Comparison of ENCODE assay signal across 17 mouse cellular contexts in genomic region chr5:142696865-142697264, GRCm38 (mm10). TPM values are rescaled to one million over a fixed set of nuclear protein-coding genes. Genes with fewer than 3 reads are reported as not detected.
DNase-seq lines count a peak whose midpoint lies in the region; ATAC-seq and TF ChIP-seq lines count a peak whose summit lies in the region.
"Had no signal": no experiment of that assay in that cellular context is flagged by ENCODE, and none has a peak within 500 bp of the region (broad histone marks: within the 10 kb centered on the region; RNA-seq: fewer than 3 reads in every experiment).

No protein-coding gene starts in this region.

- intact Hi-C loops in left cerebral cortex, postnatal 14 days (cut with DNase I) = no loop called here
- intact Hi-C loops in heart, adult 2 months (cut with DNase I) = no loop called here

- TF ChIP-seq EP300 in heart, adult 2 months (IDR thresholded peaks at IDR 0.05; ENCODE audit: insufficient read depth, low read depth, low read length) = no peak

- no peaks in the 10 kb centered on the region for H3K4me1 ChIP-seq in heart, adult 2 months (ENCODE audit: control insufficient read depth, insufficient read depth, low read length)

- H3K9ac ChIP-seq in heart, adult 2 months (ENCODE audit: low read depth, low read length) = no peak overlapping the region
- H3K9ac ChIP-seq: hindbrain, embryonic 13.5 days; intestine, embryonic 15.5 days; liver, embryonic 13.5 days; neural tube, embryonic 13.5 days had no signal

- no peak overlapping the region for H3K4me3 ChIP-seq in heart, adult 2 months
- H3K4me3 ChIP-seq: hindbrain, embryonic 13.5 days; intestine, embryonic 15.5 days; liver, embryonic 13.5 days; megakaryocyte, embryonic 14.5 days; neural tube, embryonic 13.5 days had no signal

- no peak overlapping the region for H3K27ac ChIP-seq in heart, adult 2 months
- H3K27ac ChIP-seq: hindbrain, embryonic 13.5 days; intestine, embryonic 15.5 days; kidney, postnatal 0 days; liver, embryonic 13.5 days; neural tube, embryonic 13.5 days had no signal

- TF ChIP-seq CTCF in heart, adult 2 months (IDR thresholded peaks at IDR 0.05) = no peak

- H3K36me3 ChIP-seq in heart, adult 2 months (ENCODE audit: control insufficient read depth, insufficient read depth, low read length) = no peaks in the 10 kb centered on the region
- H3K36me3 ChIP-seq: hindbrain, embryonic 13.5 days; intestine, embryonic 15.5 days; liver, embryonic 13.5 days; neural tube, embryonic 13.5 days had no signal

- peak; percentile 53 for DNase-seq in cerebellum, adult 9-11 months
- DNase-seq in cerebellum, adult 8-10 months = no peak
- peak; percentile 86 for DNase-seq in right cerebral cortex, adult 18-20 months
- no peak for DNase-seq in right cerebral cortex, postnatal 4 days
- peak; percentile 82 to 94 for DNase-seq in left cerebral cortex, postnatal 14 days (ENCODE audit: low spot score in 2 of 2)
- no peak for DNase-seq in heart, adult 2 months
- no peak for DNase-seq in yolk sac, embryonic 10.5 days (ENCODE audit: low spot score)
- DNase-seq: adrenal gland, adult 8-10 months; heart, postnatal 10 days; liver, embryonic 13.5 days had no signal

- WGBS in heart, adult 2 months = 85% methylated on average over 6 of the region's 6 CpGs

- no peak for ATAC-seq in megakaryocyte-erythroid progenitor cell, adult 5-6 weeks (replicated peaks; ENCODE audit: low FRiP score, low TSS enrichment, poor library complexity, severe bottlenecking)
- ATAC-seq: intestine, embryonic 15.5 days; lung, postnatal 0 days had no signal

- H3K79me2 ChIP-seq in heart, adult 2 months (replicated peaks; ENCODE audit: control insufficient read depth, insufficient read depth, low read length) = no peaks in the 10 kb centered on the region

- TF ChIP-seq POLR2A in heart, adult 2 months (IDR thresholded peaks at IDR 0.05; ENCODE audit: insufficient read depth, low read depth, low read length) = no peak

- peaks cover 7% of the 10 kb centered on the region for H3K27me3 ChIP-seq in heart, adult 2 months (ENCODE audit: control insufficient read depth, insufficient read depth, low read length)

RNA-seq across cellular contexts. Expression of gene Slc29a4, which starts 4.6 kb away (rescaled TPM):
- 10 to 100 TPM; 36.9 to 46.7 TPM for total RNA-seq in left cerebral cortex, postnatal 14 days (2021)
- under 1 TPM; 0.27 to 0.31 TPM for total RNA-seq in heart, adult 2 months (2021)
- 0.70 and 0.73 TPM in 2 replicates for polyA plus RNA-seq in heart, adult 2 months (2012; rRNA removed)
- not detected in 2 replicates for total RNA-seq in megakaryocyte-erythroid progenitor cell, adult 5-6 weeks (2014; fragmentation: Nextera tagmentation)
- not detected in 2 replicates for total RNA-seq in megakaryocyte-erythroid progenitor cell, adult 5-6 weeks (2017)

Comparison
In these comparisons a context has a peak if more than half of its experiments do, and no peak if none do; other contexts are left out.
1. DNase-seq: peak in cerebellum, adult 9-11 months (single experiment), right cerebral cortex, adult 18-20 months (single experiment) and left cerebral cortex, postnatal 14 days (2 of 2); none in cerebellum, adult 8-10 months (single experiment), right cerebral cortex, postnatal 4 days (single experiment), heart, adult 2 months (0 of 2) and yolk sac, embryonic 10.5 days (single experiment).
2. RNA of gene Slc29a4, which starts 4.6 kb away (total RNA-seq): 36.9 to 46.7 TPM in left cerebral cortex, postnatal 14 days; 0.27 to 0.31 TPM in heart, adult 2 months and not detected in megakaryocyte-erythroid progenitor cell, adult 5-6 weeks; every median in the first group is over 10 times any median in the second.